Mouse (Mus musculus) forebrain, embryonic 14.5 days (tissue): Measurements from ENCODE around the gene Tekt4. TPM values are rescaled to one million over a fixed set of nuclear protein-coding genes. Genes with fewer than 3 reads are reported as not detected.

Experiments used
- ATAC-seq: fragments of 200-750 bp; cut with Nextera tagmentation; 2 replicates; pipeline ENCODE4 v1.8.0; 2017; ENCODE audit warnings: mild to moderate bottlenecking, moderate library complexity
- DNase-seq: peaks from one replicate; pipeline ENCODE4 v3.0.0-alpha.2; 2015; ENCODE audit warnings: low spot score
- H3K27ac ChIP-seq: fragments of 300-500 bp; sonication (generic); 2 replicates; pipeline ENCODE4 v1.5.1; 2014; ENCODE audit warnings: low read depth, mild to moderate bottlenecking, control low read depth, low read length, moderate library complexity
- H3K27me3 ChIP-seq: fragments of 300-500 bp; sonication (generic); replicated peaks from 2 replicates; pipeline ENCODE4 v1.6.1; 2014; ENCODE audit warnings: low read length, control low read depth, mixed read lengths; ENCODE audit not compliant: control insufficient read depth, insufficient read depth
- H3K36me3 ChIP-seq: fragments of 300-500 bp; sonication (generic); 2 replicates; pipeline ENCODE4 v1.6.1; 2014; ENCODE audit warnings: low read length, control low read depth; ENCODE audit not compliant: control insufficient read depth, insufficient read depth
- H3K4me1 ChIP-seq: fragments of 300-500 bp; sonication (generic); 2 replicates; pipeline ENCODE4 v1.6.1; 2014; ENCODE audit warnings: antibody characterized with exemption, low read length, control low read depth; ENCODE audit not compliant: control insufficient read depth, insufficient read depth
- H3K4me2 ChIP-seq: fragments of 300-500 bp; sonication (generic); 2 replicates; pipeline ENCODE4 v1.6.1; 2014; ENCODE audit warnings: mild to moderate bottlenecking, control low read depth, low read length
- H3K4me3 ChIP-seq: fragments of 300-500 bp; sonication (generic); 2 replicates; pipeline ENCODE4 v1.5.1; 2014; ENCODE audit warnings: low read depth, low read length, control low read depth
- H3K9ac ChIP-seq: fragments of 300-500 bp; sonication (generic); 2 replicates; pipeline ENCODE4 v1.6.1; 2014; ENCODE audit warnings: mild to moderate bottlenecking, low read length, control low read depth, moderate library complexity
- H3K9me3 ChIP-seq: fragments of 300-500 bp; sonication (generic); replicated peaks from 2 replicates; pipeline ENCODE4 v1.6.1; 2016; ENCODE audit warnings: low read length, control low read depth, mixed read lengths; ENCODE audit not compliant: control insufficient read depth
- WGBS: fragments of 180-500 bp; shearing (Covaris S2); extraction: QIAGEN DNeasy Blood & Tissue Kit; methylation state at CpG from one replicate; pipeline ENCODE4 v1.1.7; 2014; 5-methylcytosine and 5-hydroxymethylcytosine counted together
- polyA plus RNA-seq: library from polyadenylated mRNA; unstranded; fragments of >200 nt; fragmentation: Nextera tagmentation; extraction: Ambion mirVana; gene quantifications from 2 replicates; pipeline ENCODE4 v1.2.1, GENCODE M21; 2014

The Tekt4 gene
- polyA plus RNA-seq = 1.2 and 1.4 TPM in 2 replicates

DNA sequence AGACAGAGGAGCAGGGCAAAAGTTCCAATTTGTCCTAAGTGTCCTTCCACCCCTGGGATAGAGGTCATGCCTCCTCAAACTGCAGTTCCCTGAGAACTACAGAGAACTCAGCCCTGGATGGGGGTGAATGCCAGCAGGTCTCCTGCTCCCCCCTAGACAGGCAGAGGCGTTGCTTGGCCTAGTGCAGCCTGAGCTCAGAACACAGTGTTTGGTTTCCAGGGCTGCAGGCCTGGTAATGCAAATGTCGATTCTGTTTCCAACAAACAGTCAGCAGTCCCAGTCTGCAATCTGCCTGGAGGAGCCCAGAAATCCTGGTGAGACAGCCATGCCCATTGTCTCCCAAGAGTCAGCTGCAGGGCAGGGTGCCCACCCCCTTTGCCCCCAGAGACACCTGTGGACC is at the start of gene Tekt4:
Gene Tekt4 (plus strand): TSS at position 344 of the 400 bp plus-strand sequence.
- DNase-seq (no peak), ATAC-seq (no peak)
- Histone ChIP-seq H3K4me2 (no peak within 1 kb of the TSS), H3K27me3 (no peaks in the 10 kb centered on the region), H3K4me1 (no peaks in the 10 kb centered on the region), H3K27ac (no peak within 1 kb of the TSS), H3K9me3 (no peaks in the 10 kb centered on the region), H3K36me3 (no peaks in the 10 kb centered on the region), H3K4me3 (no peak within 1 kb of the TSS), H3K9ac (no peak within 1 kb of the TSS)
- 41% methylated on average over 2 of the region's 2 CpGs for WGBS

DNA sequence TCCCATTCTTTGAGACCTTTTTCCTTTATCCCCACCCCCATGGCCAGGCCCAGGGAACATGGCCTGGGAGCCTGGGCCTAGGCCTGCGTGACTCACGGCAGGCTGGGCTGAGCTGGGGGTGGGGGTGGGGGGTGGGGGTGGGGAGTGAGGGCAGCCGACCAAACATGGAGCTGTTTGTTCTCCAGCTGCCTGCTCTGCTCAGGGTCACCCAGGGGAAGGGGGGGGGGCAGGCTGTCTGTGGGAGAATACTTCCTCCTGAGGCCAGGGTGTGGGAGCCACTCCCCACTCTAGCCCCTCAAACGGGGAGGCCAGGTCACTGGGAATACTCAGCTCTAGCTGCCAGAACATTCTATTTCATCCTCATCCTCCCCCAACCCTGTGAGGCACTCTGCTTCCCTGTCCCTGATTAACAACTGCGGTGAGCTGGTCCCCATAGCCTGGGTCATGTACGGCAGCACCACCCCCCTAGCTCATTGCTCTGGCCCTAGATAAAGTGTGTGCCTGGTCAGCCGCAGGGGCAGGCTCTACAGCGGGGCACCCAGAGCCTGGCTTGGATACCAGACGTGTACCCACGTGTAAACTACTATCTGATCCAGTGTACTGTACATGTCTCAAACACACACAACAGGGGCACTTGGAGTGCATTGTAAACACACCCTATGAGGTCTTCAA is 49.1 kb upstream of the Tekt4 start:
- Histone ChIP-seq H3K4me3 (no peak overlapping the region), H3K27ac (peak overlapping the region; percentile 63; the same call in 1 of the 2 replicates), H3K9me3 (no peaks in the 10 kb centered on the region), H3K9ac (no peak overlapping the region), H3K36me3 (no peaks in the 10 kb centered on the region), H3K4me2 (no peak overlapping the region), H3K27me3 (peaks cover 51% of the 10 kb centered on the region), H3K4me1 (peaks cover 44% of the 10 kb centered on the region)
- ATAC-seq (peak; percentile 8; the same call in 1 of the 2 replicates), DNase-seq (no peak)
- 1% methylated on average over 10 of the region's 10 CpGs for WGBS

DNA sequence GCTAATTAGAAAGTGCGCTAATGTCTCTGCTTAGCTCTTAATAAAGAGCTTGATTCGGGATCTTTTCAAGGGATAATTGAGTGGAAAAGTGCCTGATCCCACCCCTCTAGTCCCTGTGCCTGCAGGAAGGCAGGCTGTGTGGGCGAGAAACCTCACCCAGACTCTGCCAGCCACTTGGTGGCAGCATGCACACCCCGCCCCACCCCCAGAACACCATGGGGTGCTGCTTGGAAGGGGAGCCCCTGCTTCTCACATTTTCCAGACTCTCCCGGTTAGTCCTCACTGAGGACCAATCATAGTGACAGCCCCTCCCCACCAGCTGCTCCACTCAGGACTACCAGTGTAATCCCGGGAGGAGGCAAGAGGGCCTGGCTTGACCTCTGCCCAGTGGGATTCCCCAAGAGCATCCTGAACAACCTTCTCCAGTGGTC is 48.4 kb upstream of the Tekt4 start:
- Histone ChIP-seq H3K27ac (peak overlapping the region; percentile 39; the same call in 1 of the 2 replicates), H3K4me3 (no peak overlapping the region), H3K36me3 (no peaks in the 10 kb centered on the region), H3K4me1 (peaks cover 50% of the 10 kb centered on the region), H3K4me2 (no peak overlapping the region), H3K9ac (no peak overlapping the region), H3K27me3 (peaks cover 45% of the 10 kb centered on the region), H3K9me3 (no peaks in the 10 kb centered on the region)
- 5% methylated on average over 6 of the region's 6 CpGs for WGBS
- peak; percentile 77 for ATAC-seq
- peak; percentile 89 for DNase-seq

DNA sequence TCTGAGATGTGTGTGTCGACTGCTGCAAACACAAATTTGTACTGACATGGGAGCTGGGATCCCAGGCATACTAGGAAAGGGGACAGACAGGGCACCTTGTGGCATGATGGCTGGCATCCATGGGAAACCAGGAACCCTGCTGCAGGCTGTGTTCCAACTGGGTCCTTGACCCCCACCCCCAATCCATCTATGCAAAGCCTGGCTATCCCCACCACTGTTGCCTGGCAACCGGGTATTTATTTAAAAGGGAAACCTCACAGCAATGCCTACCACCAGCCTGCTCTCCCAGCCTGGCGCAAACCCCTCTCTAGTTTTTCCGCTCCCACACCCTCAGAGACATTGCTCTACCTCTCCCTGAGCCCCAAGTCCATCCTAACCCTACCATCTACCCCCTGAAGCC is 47.1 kb upstream of the Tekt4 start:
- Histone ChIP-seq H3K9me3 (no peaks in the 10 kb centered on the region), H3K4me3 (no peak overlapping the region), H3K9ac (0 out of 2 replicates have a peak overlapping the region, but pooled peaks have one; percentile 21), H3K27ac (peak overlapping the region; percentile 39; the same call in 1 of the 2 replicates), H3K4me1 (peaks cover 54% of the 10 kb centered on the region), H3K27me3 (peaks cover 31% of the 10 kb centered on the region), H3K36me3 (no peaks in the 10 kb centered on the region), H3K4me2 (no peak overlapping the region)
- 59% methylated on average over 4 of the region's 4 CpGs for WGBS
- DNase-seq (no peak), ATAC-seq (no peak)

DNA sequence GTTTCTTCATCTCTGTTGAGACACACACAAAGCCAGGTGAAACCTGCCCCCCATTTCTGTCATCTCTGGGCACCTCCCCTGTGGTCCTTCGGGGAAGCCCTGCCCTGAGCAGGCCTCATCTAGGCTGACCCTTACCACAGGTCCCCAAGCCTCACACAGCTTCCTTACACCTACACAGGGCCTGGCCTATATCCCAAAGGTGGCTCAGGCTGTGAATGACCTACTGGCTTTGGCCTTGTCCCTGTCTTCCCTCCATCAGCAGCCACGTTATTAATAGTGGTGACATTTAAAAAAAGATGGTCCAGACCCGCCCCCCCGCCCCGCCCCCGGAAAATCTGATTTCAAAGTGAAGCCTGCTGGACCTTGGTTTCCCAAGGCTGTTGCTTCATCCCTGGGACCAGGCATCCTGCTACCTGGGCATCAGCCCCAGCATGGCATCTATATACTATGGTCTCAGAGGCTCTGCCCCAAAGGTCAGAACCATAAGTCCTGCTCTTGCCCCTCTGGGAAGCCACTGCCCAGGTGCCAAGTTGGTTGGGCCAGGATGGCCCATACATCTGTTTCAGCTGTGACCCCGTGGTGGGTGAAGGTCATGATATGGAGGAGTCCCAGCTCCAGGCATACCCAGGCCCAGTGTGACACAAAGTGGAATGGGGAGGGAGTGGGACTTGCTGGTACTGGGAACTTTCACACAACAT is 46.0 kb upstream of the Tekt4 start:
- DNase-seq = no peak
- Histone ChIP-seq H3K4me2 (no peak overlapping the region), H3K36me3 (no peaks in the 10 kb centered on the region), H3K9ac (no peak overlapping the region), H3K27ac (no peak overlapping the region), H3K4me1 (peaks cover 54% of the 10 kb centered on the region), H3K27me3 (peaks cover 22% of the 10 kb centered on the region), H3K4me3 (no peak overlapping the region), H3K9me3 (no peaks in the 10 kb centered on the region)
- ATAC-seq = no peak
- 83% methylated on average over 7 of the region's 7 CpGs for WGBS

DNA sequence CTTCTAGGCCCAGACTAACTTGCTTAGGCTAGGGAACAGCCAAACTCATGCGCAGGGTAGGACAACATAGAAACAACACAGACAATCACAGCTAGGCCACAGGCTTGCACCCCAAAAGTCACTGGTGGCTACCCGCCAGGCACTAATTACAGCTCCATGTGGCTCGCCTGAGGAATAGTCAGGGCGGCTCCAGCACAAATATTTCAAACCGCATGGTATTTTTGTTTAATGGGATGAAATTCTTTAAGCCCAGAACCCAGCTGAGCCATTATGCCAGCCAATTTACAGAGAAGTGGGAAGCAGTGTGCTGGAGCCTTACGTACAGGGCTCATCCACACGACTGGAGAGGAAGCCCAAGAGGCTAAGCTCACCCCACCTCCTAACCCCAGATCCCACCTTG is 44.8 kb upstream of the Tekt4 start:
- Histone ChIP-seq H3K9me3 (no peaks in the 10 kb centered on the region), H3K27me3 (peaks cover 13% of the 10 kb centered on the region; the same call in 1 of the 2 replicates), H3K4me3 (no peak overlapping the region), H3K4me1 (peaks cover 52% of the 10 kb centered on the region), H3K9ac (peak overlapping the region; percentile 32; the same call in 1 of the 2 replicates), H3K4me2 (no peak overlapping the region), H3K36me3 (no peaks in the 10 kb centered on the region), H3K27ac (peak overlapping the region; percentile 44; the same call in 1 of the 2 replicates)
- WGBS = 31% methylated on average over 7 of the region's 7 CpGs
- ATAC-seq (no peak), DNase-seq (peak; percentile 60)

DNA sequence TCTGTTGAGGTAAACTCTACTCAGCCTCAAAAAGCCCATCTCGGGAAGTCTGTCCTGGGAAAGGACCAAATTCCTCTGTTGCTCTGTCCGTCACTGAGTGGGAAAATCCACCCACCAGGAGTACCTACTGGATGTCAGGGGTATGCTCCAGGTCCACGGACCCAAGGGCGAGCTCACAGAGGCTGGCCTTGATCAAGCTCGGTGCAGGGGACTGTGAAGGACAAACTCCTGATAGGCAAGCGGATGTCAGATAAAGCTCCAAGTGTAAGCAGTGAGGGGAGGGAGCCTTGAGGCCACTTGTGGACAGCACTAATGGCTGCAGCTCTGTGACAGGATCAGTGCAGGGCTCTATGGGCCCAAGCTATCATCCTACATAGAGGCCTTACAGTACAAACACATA is 44.2 kb upstream of the Tekt4 start:
- H3K9ac ChIP-seq = peak overlapping the region; percentile 32; the same call in 1 of the 2 replicates
- no peaks in the 10 kb centered on the region for H3K36me3 ChIP-seq
- 82% methylated on average over 6 of the region's 6 CpGs for WGBS
- H3K9me3 ChIP-seq = no peaks in the 10 kb centered on the region
- H3K4me3 ChIP-seq = no peak overlapping the region
- peak overlapping the region; percentile 44; the same call in 1 of the 2 replicates for H3K27ac ChIP-seq
- no peak for ATAC-seq
- no peak overlapping the region for H3K4me2 ChIP-seq
- peaks cover 10% of the 10 kb centered on the region; the same call in 1 of the 2 replicates for H3K27me3 ChIP-seq
- peaks cover 49% of the 10 kb centered on the region for H3K4me1 ChIP-seq
- DNase-seq = no peak

DNA sequence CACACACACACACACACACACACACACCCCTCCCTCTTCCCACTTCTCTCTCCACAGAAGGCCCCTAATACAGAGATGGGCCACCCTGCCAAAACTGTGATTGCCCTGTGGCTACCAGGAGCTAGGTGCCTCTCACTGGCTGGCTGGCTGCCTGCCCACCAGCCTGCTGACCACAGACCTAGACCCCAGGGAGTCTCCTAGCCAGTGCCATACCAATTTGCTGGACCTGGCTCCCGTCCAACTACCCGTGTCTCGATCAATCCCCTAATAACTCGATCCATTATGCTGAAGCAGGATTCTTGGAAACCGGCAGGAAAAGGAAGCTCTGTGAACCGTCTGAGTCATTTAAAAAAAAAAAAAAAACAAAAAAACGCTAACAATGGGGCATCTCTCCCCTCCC is 43.6 kb upstream of the Tekt4 start:
- H3K4me3 ChIP-seq = no peak overlapping the region
- H3K4me2 ChIP-seq = no peak overlapping the region
- 0 out of 2 replicates have a peak overlapping the region, but pooled peaks have one; percentile 44 for H3K27ac ChIP-seq
- WGBS = 21% methylated on average over 7 of the region's 7 CpGs
- DNase-seq = no peak
- H3K27me3 ChIP-seq = peaks cover 10% of the 10 kb centered on the region; the same call in 1 of the 2 replicates
- H3K9ac ChIP-seq = no peak overlapping the region
- no peaks in the 10 kb centered on the region for H3K9me3 ChIP-seq
- peaks cover 49% of the 10 kb centered on the region for H3K4me1 ChIP-seq
- ATAC-seq = no peak
- H3K36me3 ChIP-seq = no peaks in the 10 kb centered on the region
